Mouse (Mus musculus) myocyte (in vitro differentiated cells): ENCODE data around the gene Pola2.

Experiments
- E2F4 ChIP-seq: IDR thresholded peaks from one replicate; pipeline ENCODE4 v1.6.1; 2011; ENCODE audit warnings: mild to moderate bottlenecking, control low read depth, moderate library complexity; ENCODE audit not compliant: insufficient read depth
- MAX ChIP-seq: IDR thresholded peaks from one replicate; pipeline ENCODE4 v1.6.1; 2011; ENCODE audit warnings: low read depth, mild to moderate bottlenecking, control low read depth
- MYOD1 ChIP-seq, 3 experiments: IDR thresholded peaks; one replicate each; pipeline ENCODE4 v1.6.1; 2011; ENCODE audit warnings: control low read depth in 2 of 3, low read depth in 2 of 3, mild to moderate bottlenecking in 2 of 3, moderate library complexity in 1 of 3; ENCODE audit not compliant: insufficient read length in 2 of 3, control insufficient read depth in 1 of 3
- MYOG ChIP-seq, 3 experiments: IDR thresholded peaks; one replicate each; pipeline ENCODE4 v1.6.1; 2011; ENCODE audit warnings: control low read depth in 2 of 3, low read depth in 2 of 3, mild to moderate bottlenecking in 2 of 3; ENCODE audit not compliant: insufficient read length in 2 of 3, control insufficient read depth in 1 of 3, insufficient read depth in 1 of 3
- POLR2A ChIP-seq: IDR thresholded peaks from one replicate; pipeline ENCODE4 v1.6.1; 2011; ENCODE audit warnings: low read depth, mild to moderate bottlenecking, control low read depth, moderate library complexity; ENCODE audit not compliant: insufficient read length
- POLR2AphosphoS2 ChIP-seq: IDR thresholded peaks from one replicate; pipeline ENCODE4 v1.6.1; 2011; ENCODE audit warnings: low read depth, control low read depth; ENCODE audit not compliant: insufficient read length
- REST ChIP-seq: IDR thresholded peaks from one replicate; pipeline ENCODE4 v1.6.1; 2011; ENCODE audit warnings: mild to moderate bottlenecking, control low read depth, moderate library complexity; ENCODE audit not compliant: insufficient read depth, insufficient read length
- TCF12 ChIP-seq: IDR thresholded peaks from one replicate; pipeline ENCODE4 v1.6.1; 2011; ENCODE audit warnings: mild to moderate bottlenecking, control low read depth; ENCODE audit not compliant: poor library complexity, insufficient read depth, severe bottlenecking
- TCF3 ChIP-seq: IDR thresholded peaks from one replicate; pipeline ENCODE4 v1.6.1; 2011; ENCODE audit warnings: low read depth, control low read depth; ENCODE audit not compliant: insufficient read length
- USF1 ChIP-seq: IDR thresholded peaks from one replicate; pipeline ENCODE4 v1.6.1; 2011; ENCODE audit warnings: low read depth, mild to moderate bottlenecking, control low read depth, moderate library complexity

GRCm38 (mm10) chr19:5988027-5988814 lies 24.2 kb upstream of the Pola2 start:
- TF ChIP-seq USF1 (no peak), POLR2A (no peak), MAX (no peak), MYOD1 (IDR thresholded peaks at IDR 0.05; ENCODE audit: control insufficient read depth in 1 of 3, insufficient read length in 2 of 3, low read depth in 2 of 3) (peak in 1 of 3 experiments; percentile 4), E2F4 (no peak), MYOG (IDR thresholded peaks at IDR 0.05; ENCODE audit: control insufficient read depth in 1 of 3, insufficient read depth in 1 of 3, insufficient read length in 2 of 3, low read depth in 2 of 3) (no peak), POLR2AphosphoS2 (no peak), REST (no peak), TCF12 (no peak), TCF3 (no peak)
